Mouse (Mus musculus) gastrocnemius, postnatal 14 days (tissue): ENCODE data around the gene Alpk3. TPM values are rescaled to one million over a fixed set of nuclear protein-coding genes. Genes with fewer than 3 reads are reported as not detected.
A peak's percentile ranks its signal among the peaks of the same experiment; 100 is the strongest.

Source experiments
- DNase-seq: peaks from one replicate; pipeline ENCODE4 v3.0.0; 2021; ENCODE audit warnings: mixed read lengths
- intact Hi-C: fragments of 180-260 bp; cut with DNase I; formaldehyde crosslinking; loops from one replicate; pipeline ENCODE4 v1.15.1; 2025; ENCODE audit warnings: low total_unique reads
- long read RNA-seq, 2 experiments: library from polyadenylated mRNA; stranded (forward); transcript quantifications; one replicate each; pipeline ENCODE4 v2.0.0; 2021
- total RNA-seq, 2 experiments: library from RNA; stranded (reverse); gene quantifications; 2 replicates each; pipeline ENCODE4 v1.2.3; 2021

The Alpk3 gene
- 100 to 1,000 TPM; 119 to 131 TPM for total RNA-seq
- long read RNA-seq, experiment 1, full-length matches to known transcripts, result 1 of 46 reads
- long read RNA-seq, experiment 1, partial matches to known transcripts, result 36 of 46 reads
- long read RNA-seq, experiment 1, other reads (novel, unspliced or antisense), result 9 of 46 reads
- long read RNA-seq, experiment 2, full-length matches to known transcripts, result 6 of 64 reads
- long read RNA-seq, experiment 2, partial matches to known transcripts, result 52 of 64 reads
- long read RNA-seq, experiment 2, other reads (novel, unspliced or antisense), result 6 of 64 reads

DNA sequence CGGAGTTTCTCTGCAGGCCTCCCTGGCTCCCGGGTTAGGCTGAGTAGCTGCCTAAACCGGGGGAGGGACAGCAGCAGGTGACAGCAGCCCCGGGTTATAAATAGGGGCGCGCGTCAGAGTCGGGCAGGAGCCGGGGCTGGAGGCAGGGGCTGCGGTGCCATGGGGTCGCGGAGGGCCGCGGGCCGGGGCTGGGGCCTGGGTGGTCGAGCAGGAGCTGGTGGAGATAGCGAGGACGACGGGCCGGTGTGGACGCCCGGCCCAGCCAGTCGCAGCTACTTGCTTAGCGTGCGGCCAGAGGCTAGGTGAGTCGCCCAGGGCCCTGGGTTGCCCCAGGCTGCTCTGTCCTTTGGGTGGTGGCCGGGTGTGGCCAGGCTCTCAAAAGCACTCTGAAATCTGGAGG, at the start of gene Alpk3:
Alpk3 (plus strand) TSS at position 130 of the 400 bp plus-strand sequence.
- intact Hi-C loops, result no loop called here

DNA sequence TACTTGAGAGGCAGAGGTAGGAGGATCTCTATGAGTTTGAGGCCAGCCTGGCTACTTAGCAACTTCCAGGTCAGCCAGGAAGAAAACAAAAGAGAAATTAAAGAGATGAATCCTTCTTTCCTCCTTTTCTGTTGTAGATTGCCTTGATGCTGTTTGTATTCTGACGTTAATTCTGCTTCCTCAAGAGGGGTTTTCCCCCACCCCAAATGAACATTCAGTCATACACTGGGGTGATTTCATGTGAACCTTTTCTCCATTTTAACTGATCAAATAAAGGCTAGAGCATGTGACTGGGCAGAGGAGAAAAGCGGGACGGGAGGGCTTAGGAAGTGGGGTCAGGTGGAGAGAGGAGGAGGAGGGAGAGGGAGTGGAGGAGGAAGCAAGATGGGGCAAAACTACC, 49.1 kb upstream of the Alpk3 start:
- DNase-seq, result no peak
- intact Hi-C loops, result no loop called here

More for the DNA sequence above, at the start of gene Alpk3:
- peak; percentile 65 for DNase-seq

- intact Hi-C loops, result no loop called here
- no peak for DNase-seq
Measured at GRCm38 (mm10) chr7:81011576-81011975, 45.8 kb upstream of the Alpk3 start.

GRCm38 (mm10) chr7:81020307-81020706, 37.1 kb upstream of the Alpk3 start:
- intact Hi-C loops, result no loop called here
- DNase-seq, result no peak

GRCm38 (mm10) chr7:81022731-81023130, 34.7 kb upstream of the Alpk3 start:
- intact Hi-C loops, result no loop called here
- no peak for DNase-seq

DNA sequence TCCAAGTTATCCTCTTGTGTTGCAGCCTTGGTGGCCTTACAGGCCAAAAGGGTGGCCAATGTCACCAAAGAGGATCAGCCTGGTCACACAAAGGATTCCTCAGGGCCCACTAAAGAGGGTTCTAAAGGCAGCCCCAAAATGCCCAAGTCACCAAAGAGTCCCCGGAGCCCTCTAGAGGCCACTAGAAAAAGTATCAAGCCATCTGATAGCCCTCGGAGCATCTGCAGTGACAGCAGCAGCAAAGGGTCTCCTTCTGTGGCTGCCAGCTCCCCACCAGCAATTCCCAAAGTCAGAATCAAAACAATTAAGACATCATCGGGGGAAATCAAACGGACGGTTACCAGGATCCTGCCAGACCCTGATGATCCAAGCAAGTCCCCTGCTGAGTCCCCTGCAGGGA, 33.3 kb upstream of the Alpk3 start:
- DNase-seq, result no peak
- intact Hi-C loops, result no loop called here

DNA sequence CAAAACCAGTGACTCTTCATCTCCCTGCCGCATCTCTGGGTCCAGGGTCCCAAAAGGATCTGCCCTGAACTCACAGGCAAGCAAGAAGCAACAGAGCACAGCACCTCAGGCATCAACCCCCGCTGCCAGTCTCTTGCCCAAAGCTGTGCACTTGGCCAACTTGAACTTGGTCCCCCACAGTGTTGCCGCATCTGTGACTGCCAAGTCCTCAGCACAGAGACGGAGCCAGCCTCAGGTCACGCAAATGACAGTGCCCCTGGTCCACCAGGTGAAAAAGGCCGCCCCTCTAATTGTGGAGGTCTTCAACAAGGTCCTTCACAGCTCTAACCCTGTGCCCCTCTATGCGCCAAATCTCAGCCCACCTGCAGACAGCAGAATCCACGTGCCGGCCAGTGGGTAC, 32.7 kb upstream of the Alpk3 start:
- intact Hi-C loops, result no loop called here
- DNase-seq, result no peak

DNA sequence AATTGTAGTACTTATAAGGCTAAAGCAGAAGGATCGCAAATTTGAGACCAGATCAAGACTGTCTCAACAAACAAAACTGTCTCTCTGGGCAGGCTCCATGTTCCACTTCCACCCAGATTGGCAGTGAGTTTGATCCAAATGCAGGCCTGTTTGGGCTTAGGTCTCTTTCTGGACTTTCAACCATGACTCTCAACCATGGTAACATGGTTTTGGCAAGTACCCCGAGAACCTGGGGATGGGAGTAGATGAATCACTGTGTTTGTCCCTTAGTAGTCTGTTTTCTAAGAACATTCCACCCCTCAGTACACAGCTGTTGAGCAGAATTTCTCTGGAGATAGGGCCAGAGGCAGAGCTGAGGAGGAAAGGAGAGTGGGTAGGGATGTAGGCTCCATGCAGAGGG, 31.6 kb upstream of the Alpk3 start:
- intact Hi-C loops, result no loop called here
- no peak for DNase-seq

DNA sequence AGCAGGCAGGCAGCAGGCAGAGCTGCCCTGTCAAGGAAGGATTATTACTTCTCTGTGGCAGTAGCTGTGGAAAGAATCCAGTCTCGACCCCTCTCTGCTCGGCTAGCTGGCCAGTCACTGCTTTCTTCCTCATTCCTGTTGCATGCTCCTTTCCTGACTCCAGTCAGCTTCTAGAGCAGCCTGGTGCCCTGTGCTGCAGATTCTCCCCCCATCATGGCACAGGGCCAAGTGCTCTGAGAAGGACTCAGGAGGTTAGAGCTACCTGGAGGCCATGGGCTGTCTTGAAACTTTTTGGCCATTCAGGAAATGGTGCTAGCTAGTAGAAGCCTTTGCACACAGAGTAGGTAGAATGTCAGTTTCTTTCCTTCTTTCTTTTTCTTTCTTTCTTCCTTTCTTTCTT, 17.7 kb upstream of the Alpk3 start:
- intact Hi-C loops, result loop anchor here (10.0 kb wide), 1 partner anchor 155 kb away; no protein-coding TSS in a partner anchor
- no peak for DNase-seq

DNA sequence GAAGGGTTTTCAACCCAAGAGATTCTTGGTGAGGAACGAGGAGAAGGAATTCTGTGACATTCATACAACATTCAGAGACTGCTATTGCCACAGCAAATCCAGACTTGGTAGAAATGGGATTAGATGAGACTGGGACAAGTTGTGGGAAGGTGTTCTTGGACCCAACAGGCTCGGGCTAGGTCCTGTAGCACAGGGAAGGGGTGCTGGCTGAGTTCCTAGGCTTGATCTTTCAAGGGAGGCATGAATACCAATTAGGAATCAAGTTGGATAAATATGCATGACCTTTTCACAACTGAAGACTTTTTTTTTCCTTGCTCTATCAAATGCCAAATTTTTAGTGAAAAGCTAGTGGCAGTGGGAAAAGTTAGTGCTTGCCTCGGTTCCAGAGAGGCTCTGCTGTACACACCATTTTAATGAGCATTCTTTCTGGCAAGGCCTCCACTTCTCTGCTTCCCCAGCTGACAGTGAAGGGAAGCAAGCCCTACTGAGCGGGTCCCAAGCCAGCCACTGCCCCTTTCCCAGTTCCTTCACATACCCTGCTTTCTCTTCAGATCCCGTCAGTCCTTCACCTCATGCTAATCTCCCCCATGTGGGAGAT, 14.3 kb upstream of the Alpk3 start:
- intact Hi-C loops, result no loop called here
- no peak for DNase-seq

GRCm38 (mm10) chr7:81047847-81048246, 9.6 kb upstream of the Alpk3 start:
- no peak for DNase-seq
- intact Hi-C loops, result no loop called here

DNA sequence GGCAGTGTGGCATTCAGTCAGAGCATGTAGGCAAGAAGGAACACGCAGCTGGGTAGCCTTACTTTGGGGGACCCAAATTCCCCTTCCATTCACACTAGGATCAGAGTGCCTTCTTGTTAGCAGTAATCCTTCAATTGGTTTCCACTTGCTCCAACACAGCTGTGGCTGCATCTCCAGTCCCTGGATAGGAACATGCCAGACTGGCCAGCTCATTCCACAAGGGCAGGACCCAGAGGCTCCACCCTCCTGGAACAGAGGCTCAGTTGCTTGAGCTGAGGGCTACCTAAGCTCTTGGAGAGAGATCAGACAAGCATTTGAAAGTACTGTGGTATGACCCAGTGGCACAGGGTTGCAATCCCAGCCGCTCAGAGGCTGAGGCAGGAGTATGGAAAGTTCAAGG, 8.9 kb upstream of the Alpk3 start:
- no peak for DNase-seq
- intact Hi-C loops, result no loop called here

- intact Hi-C loops, result no loop called here
- no peak for DNase-seq
Measured at GRCm38 (mm10) chr7:81049966-81050365, 7.4 kb upstream of the Alpk3 start.

GRCm38 (mm10) chr7:81055709-81056370, 1.6 kb upstream of the Alpk3 start:
- intact Hi-C loops, result no loop called here

GRCm38 (mm10) chr7:81057901-81058711, 706 bp downstream of the Alpk3 start:
- no peak for DNase-seq
- intact Hi-C loops, result no loop called here

More at GRCm38 (mm10) chr7:81055709-81056370, 1.6 kb upstream of the Alpk3 start:
- DNase-seq, result no peak

DNA sequence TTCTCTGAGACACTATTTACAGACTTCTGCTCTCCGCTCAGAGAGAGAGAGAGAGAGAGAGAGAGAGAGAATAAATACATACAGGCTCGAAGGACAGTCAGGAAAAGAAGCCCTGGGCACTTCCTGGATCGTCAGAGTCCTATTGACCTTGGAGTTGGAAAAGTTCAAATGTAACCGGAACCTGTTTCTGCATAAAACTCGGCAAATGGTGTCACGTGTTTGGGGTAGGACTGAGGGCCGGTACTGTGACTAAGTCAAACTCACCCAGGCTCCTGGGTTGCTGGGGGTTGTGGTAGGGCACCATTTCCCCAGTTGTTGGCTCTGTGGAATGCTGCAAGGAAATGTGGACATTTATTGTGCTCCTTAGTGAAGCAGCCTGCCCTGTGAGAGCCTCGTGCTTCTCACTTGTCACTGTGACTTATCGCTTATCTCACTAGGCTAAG, 1.3 kb downstream of the Alpk3 start:
- no peak for DNase-seq
- intact Hi-C loops, result no loop called here

- DNase-seq, result no peak
- intact Hi-C loops, result no loop called here
Measured at GRCm38 (mm10) chr7:81059388-81059787, 2.0 kb downstream of the Alpk3 start.

- DNase-seq, result no peak
- intact Hi-C loops, result no loop called here
Measured at GRCm38 (mm10) chr7:81060908-81061307, 3.5 kb downstream of the Alpk3 start.

DNA sequence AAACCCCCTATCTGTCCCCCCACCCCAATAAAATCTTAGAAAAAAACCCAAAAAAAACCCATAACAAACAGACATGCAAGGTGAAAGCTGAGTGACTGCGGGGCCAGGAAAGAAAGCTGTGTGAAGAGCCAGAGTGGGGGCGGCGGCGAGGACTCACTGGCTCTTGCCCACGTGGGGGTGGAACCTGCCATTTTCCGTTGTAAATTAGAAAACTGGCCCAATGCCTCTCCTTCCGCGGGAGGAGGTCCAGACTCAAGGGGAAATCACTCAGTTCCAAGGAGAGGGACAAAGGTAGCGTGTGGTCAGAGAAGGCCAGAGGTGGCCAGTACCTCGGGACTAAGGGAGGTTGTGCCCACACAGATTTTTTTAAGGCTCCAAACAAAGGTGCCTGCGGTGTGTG, 4.5 kb downstream of the Alpk3 start:
- no peak for DNase-seq
- intact Hi-C loops, result no loop called here

- intact Hi-C loops, result no loop called here
- no peak for DNase-seq
Measured at GRCm38 (mm10) chr7:81063332-81063731, 5.9 kb downstream of the Alpk3 start.
